Mouse (Mus musculus) liver, adult 2 months (tissue): Measurements from ENCODE around the gene Coq4.

Source experiments
- CTCF ChIP-seq: fragments of 200-500 bp; IDR thresholded peaks from 2 replicates; pipeline ENCODE4 v1.5.1; 2011; ENCODE audit warnings: low read depth, low read length, control low read depth
- POLR2A ChIP-seq: fragments of 200-500 bp; IDR thresholded peaks from 2 replicates; pipeline ENCODE4 v1.6.1; 2011; ENCODE audit warnings: low read length, control low read depth; ENCODE audit not compliant: insufficient read depth; ENCODE audit errors: extremely low read depth

DNA sequence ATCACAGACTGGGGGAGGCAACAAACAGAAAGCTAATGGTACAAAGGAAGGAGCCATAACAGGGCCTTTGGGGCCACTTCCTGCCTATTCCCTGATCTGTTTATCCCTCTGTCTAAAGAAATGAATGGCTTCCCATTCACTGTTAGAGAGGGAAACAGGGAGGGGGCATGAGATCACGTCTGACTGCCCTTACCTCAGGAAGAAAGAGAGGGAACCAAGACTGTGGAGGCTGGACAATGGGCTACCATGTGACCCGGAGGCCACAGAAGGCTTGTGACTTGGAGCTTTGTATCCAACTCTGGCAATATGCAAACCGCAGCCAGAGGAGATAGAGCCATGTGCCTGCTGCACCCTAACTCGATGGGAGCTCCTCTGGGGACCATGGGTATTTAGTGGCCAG is 3.0 kb upstream of the Coq4 start:
- TF ChIP-seq POLR2A (no peak), CTCF (no peak)
